Mouse (Mus musculus) frontal cortex, postnatal 10 days (tissue): ENCODE results near the gene Dctn2.

ENCODE experiments used
- DNase-seq, 2 experiments: peaks; one replicate each; pipeline ENCODE4 v3.0.0; 2022; ENCODE audit warnings: low spot score in 2 of 2, mixed read lengths in 1 of 2

Gene Dctn2

DNA sequence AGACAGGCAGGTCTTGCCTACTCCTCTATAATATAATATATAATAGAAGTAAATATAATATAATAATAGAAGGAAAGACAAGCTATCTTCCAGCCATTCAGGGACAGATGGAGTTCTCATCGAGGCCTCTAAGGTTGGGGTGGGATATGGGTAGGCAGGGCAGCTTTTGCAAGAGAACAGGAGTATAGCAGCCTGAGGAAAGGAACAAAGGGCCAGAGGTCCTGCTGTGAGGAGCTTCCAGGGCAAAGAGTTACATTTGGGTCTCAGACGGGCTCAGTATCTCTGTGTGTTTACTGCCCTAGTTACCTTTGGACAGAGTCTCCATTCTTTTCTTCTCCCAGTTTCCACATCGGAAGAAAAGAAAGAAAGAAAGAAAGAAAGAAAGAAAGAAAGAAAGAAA is 2.5 kb upstream of the Dctn2 start:
- DNase-seq = no peak

DNA sequence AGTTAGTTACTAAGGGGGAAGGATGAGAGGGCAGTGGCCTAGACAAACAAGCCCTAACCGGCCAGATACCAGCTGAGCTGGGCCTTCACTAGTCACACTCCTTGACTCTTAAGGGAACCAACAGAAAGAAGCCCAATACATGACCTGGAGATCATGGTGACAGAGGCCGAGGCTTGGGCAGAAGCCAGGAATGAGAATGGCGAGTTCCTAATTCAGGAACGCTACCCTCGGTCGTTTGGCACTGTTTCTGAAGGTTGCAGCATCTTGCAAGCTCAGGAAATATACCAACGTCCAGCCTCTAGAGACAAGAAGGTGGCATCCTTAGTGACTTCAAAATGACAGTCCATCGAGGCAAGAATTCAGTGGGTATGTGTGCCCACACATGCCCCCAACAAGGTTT is 1.8 kb upstream of the Dctn2 start:
- DNase-seq = no peak

DNA sequence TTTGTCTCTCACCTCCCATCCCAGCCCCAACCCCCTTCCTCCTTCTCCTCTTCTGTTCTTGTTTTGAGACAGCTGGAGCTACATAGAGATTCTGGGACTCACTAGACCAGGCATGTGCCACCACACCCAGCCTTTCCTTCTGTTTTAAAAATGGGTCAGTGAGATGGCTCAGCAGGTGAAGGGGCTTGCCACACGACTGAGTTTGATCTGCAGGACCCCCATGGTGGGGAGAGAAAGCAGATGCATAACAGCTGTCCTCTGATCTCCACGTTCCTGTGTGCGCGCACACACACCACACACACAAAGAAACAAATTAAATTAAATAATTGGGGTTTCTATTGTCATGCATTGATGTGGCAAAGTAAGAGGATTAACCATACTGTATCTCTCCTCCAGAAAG is 1.2 kb upstream of the Dctn2 start:
- DNase-seq = no peak

DNA sequence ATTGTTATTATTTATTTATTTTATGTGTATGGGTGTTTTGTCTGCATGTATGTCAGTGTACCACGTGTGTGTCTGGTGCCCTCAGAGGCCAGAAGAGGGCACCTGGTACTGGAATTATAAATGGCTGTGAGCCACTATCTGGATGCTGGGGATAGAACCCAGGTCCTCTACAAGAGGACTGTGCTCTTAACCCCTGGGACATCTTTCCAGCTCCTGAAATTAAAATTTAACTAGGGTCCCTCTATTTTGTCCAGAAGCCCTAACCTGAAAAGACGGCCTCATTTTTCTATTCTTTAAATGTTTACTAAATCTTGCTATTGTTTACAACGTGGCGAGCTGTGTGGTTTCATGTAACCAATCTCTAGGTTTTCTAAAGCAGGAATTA is 449 bp upstream of the Dctn2 start:
- DNase-seq = no peak

DNA sequence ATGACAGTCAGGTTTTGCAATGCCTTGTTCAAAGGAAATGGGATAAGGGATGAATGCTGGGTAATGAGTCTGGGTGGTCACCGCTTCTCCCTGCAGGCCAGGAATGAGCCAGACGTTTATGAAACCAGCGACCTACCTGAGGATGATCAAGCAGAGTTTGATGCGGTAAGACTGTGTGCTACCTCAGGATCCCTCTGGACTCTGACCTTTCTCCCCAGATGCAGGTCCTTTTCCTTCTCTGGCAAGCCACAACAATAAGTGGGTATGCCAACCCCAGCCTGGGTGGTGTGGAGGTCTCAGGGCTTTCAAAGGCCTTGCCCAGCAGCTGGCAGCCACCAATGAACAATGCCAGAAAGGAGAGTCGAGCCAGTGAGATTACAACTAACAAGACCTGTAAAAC is 1.1 kb downstream of the Dctn2 start:
- DNase-seq = no peak

DNA sequence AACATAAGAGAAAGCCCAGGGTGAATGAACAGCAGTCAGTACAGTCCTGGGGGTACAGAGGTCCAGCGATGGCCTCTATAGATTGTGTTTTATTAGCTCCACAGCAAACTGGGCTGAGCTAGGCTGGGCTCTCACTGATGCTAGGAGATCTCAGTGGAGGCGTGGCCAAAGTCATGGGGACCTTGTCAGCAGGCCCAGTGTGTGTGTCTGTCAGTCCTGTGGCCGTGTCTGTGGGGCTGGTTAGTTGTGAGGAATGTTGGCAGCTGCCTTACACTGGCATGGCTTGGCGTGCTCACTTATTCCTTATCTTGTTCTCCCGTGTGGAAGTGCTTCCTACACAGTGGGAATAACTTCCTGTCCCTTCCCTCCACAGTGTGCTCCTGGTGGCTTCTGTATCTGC is 2.2 kb downstream of the Dctn2 start:
- DNase-seq = no peak

DNA sequence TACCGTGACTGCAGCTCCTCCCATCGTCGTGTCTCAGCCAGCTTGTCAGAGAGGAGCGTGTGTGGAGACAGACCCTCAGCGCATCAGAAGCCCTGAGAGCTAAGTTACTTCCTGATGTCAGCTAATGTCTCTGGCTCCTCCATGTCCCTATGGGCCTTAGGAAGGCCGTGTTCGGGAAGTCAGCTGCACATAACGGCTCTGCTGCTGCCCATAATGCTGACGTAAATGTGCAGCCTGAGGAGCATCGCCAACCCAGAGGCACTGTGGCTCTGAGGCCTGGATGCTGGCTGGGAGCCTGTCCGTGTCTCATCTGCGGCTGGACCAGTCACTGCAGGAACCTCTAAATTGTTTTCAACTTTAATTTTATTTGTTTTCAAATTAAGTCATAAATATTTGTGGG is 2.9 kb downstream of the Dctn2 start:
- DNase-seq = no peak

DNA sequence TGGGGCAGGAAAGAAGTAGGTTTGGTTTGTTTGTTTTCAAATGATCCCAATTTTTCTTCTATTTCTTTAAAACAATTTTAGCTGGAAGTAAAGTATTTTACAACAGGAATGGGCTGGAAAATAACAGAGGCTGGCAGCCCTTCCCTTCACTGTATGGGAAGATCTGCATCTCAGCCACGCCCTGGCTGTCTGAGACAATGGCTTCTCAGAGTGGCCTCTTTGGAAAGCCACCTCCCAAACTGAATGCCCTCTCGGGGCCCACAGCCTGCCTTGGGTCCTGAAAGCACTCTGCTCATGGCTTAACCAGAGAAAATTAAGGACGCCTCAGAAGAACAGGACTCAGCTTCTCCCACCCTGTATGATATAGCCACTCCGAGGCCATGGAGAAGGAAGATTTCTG is 3.7 kb downstream of the Dctn2 start:
- no peak for DNase-seq

DNA sequence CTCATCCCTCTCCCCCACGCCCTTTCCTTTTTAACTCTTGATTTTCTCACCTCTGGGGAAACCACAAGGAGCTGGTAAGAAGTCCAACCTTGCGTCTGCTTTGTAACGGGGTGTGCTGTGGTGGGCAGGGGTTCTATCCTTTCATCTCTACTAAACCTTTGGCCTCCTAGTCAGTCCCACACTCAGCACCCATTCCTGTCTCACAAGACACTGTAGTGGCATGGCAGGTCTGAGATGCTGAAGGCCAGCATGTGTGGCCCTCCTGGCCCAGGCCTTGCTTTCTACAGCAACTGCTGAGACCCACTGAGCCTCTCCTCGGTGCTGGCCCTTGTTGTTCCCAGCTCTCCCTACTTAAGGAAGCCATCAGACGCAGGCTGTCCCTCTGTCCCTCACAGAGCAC is 6.2 kb downstream of the Dctn2 start:
- DNase-seq = no peak

DNA sequence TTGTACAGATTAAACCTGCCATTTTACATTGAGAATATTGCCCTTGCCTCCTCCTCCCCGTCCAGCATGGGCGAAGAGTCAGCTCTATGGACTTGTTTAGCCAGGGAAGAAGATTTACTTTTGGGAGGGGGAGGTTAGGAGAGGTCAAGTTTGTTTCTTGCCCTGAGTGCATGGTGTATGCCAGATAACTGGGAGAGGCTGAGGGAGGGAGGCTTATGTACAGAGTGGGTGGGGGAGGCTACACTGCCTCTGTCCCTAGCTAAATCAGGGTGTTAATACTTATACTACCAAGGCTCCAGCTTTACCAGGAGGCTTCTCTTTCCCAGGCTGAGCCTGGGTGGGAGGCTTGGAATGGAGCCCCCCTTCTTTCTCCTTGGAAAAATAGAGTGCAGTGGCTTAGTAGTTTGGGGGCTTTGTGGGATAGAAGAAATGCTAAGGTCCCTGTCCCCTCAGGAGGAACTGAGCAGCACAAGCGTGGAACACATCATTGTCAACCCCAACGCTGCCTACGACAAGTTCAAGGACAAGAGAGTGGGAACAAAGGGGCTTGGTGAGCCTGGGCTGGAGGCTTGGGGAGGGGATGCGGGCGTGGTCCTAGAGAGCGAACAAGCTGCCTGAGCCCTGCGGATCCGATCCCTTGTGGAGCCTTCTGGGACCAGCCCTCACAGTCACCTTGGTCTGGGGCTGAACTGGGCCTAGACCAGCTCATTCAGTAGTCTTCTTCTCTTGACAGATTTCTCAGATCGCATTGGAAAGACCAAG is 8.3 kb downstream of the Dctn2 start:
- no peak for DNase-seq

DNA sequence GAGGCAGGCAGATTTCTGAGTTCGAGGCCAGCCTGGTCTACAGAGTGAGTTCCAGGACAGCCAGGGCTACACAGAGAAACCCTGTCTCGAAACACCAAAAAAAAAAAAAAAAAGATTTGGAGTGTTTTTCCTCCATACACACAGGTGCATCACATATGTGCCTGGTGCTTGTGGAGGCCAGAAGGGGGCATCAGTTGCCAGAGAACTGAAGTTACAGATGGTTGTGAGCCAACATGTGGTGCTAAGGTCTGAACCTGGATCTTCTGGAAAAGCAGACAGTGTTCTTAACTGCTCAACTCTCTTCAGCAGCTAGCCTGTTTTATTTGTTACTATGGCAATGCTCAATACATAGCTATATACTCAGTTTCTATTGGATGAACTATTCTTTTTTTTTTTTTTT is 13.6 kb downstream of the Dctn2 start:
- no peak for DNase-seq

DNA sequence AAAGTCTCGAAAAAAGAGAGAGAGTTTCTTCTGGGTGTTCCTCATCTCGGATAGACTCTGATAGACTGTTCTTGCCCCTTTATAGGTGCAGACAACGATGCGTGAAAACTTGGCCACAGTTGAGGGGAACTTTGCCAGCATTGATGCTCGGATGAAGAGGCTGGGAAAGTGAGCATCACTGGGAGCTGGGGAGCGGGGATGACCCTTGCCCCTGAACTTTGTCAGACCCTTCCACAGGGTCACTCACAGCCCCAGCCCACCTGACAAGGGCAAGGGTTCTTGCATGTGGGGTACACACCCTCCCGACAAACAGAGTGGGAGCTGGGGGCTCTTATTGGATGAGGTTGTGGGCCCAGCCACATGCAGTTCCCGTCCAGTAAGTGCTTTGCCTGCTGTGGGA is 15.1 kb downstream of the Dctn2 start:
- no peak for DNase-seq

DNA sequence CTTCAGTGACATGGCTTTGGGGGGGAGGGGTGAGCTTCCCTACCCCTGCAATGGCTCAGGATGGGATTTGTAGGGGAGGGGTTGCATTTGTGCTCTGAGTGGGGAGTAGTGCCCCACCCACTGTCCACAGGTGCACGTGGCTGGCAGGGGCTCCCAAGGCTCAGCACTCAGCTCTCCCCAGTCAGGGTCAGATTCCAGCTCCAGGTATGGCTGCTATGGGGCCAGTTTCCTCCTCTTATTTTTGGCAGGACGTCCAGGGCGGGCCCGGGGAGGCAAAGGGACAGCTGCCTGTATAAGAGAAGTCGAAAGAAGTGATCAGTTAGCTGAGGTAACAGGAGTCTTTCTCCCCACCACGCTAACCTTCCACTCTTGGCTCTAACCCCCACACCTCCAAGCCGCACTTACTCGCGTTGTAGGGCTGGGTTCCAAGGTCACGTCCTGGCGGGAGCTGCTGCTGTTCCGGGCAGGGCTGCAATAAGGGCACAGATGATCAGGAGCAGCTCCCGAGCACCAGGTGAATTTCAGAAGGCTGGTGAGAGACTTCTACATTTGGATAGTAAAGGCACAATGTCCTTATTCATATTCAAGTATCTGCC is 16.6 kb downstream of the Dctn2 start:
- DNase-seq = no peak

DNA sequence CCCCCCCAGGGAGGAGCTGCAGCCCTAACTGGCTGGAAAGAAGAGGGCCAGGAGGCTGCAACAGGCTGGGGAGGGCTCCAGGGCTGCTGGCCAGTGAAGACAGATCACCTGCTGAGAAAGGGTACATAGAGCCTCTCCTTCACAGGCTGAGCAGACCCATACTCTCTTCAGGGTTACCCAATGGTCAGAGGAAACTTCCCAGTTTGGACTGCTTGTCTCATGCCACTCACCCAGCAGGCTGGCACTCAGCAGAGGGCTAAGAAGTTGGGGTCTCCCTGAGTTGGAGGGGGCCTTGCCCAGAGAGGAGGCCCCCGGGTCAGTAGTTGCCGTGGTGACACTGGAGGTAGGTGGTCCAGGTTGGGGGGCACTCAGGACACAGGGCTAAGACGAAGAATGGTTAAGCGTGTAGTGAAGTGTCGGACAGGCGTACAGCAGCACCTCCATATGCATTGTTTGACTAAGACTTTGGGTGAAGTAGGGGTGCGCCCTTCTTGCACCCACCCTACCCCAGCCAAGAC is 18.0 kb downstream of the Dctn2 start:
- DNase-seq = no peak

DNA sequence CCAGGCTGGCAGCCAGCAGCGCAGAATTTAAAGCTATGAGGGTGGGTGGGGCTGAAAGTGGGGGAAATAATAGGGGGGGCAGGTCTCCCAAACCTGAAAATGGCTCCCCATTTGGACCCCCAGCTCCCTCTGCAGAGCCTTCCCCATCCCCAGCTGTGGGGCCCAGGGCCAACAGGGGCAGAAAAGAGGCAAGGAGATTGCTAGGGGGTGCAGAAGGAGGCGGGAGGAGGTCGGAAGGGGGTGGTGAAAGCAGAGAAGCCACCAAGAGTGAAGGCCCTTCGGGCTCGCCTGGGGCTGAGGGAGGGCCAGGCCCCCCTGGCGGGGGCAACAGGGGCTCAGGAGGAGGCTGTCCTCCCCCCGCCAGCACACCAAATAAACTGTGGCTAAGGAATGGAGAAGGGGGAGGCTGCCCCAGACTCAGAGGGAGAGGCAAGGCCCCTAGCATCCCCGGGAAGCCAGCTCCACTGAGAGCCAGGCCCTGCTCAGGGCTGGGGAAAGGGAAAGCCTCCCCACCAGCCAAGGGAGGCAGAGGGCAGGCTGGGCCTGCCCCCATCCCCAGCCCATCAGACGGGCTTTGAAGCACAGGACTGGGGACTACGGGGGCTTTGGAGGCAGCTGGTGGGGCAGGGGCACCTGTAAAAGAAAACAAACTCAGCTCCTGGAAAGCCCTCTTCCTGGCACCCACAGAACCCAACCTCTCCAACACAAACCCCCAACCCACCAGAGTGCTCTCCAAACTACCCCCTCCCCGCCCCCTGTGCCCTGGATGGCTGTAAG is 18.7 kb downstream of the Dctn2 start:
- DNase-seq = no peak

DNA sequence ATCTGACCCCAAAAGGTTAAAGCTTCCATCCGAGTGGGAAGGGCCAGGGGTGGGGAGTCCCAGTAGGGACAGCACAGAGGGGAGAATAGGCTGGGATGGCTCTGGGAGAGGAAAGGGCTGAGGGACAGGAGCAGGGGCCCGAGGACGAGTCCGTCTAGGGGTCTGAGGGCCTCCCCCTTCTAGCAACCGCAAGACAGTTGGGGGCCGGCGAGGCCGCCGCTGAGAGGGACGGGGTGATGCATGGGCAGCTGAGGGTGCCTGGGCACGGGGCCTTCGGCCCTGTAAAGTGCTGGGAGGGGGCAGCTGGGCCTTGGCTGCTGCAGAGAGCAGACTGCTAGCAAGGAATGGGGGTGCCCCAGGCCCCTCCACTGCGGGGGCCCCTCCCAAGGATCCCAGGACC is 19.5 kb downstream of the Dctn2 start:
- no peak for DNase-seq

DNA sequence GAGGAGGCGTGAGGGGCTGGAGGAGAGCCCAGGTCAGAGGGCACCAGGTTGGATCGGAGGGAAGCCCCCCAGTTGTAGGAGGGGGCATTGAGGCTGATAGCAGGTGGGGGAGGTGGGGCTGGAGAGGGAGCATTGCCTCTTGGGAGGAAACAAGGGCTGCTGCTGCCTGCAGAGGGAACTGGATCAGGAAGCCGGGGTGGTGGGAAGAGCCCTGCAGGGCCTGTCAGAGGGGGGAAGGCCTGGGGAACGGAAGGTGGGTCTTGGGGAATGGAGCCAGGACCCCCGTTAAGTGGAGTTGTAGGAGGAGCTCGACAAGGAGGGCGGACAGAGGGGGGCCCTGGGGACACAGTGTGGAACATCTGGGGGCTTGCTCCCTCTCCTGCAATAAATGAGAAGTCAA is 20.0 kb downstream of the Dctn2 start:
- no peak for DNase-seq

DNA sequence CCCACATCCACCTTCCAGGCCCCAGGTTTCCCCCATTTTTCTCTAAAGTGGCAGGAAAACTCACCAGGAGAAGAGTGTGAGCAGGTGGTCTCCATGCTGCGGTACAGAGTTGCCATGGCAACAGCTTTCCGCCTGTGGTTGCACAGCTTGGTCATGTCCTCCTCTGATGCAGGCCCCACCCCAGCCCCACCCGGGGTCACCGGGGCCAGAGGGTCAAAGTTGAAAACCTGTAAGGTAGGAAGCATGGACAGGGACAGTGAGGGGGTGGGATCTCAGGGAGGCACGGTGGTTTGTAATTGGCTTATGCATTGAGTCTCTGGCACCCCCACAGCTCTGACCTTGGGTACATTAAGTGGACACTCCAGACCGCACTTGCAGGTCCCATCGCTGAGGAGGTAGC is 20.6 kb downstream of the Dctn2 start:
- DNase-seq = peak in 1 of 2 experiments; percentile 57

DNA sequence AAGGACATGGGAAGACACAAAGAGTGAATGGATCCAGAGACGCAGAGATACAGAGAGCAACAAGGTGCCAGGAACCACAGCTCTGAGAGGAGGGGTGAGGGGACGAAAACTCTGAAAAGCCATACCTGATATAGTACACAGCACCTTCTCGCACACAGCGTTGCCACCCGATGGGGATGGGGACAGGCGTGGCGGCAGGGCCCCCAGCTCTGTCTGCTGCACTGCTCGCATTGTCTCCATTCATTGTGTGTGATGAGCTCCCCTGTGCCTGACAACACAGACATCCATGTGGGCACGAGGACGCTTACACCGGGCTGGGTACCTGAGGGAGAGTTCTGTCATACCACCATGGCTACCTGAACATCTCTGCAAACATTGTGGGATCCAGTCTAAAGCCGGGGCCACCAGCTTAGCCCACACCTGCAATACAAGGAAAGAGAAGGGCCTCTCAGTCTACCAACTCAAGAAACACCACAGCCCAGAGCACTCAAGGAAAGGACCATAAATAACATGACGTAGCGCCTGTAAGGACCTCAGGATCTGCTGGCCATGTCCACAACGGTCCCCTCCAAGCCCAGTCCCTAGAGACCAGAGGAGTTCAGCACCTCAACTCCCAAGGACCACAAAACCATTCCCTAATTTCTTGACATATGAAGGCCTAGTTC is 21.2 kb downstream of the Dctn2 start:
- DNase-seq = no peak

DNA sequence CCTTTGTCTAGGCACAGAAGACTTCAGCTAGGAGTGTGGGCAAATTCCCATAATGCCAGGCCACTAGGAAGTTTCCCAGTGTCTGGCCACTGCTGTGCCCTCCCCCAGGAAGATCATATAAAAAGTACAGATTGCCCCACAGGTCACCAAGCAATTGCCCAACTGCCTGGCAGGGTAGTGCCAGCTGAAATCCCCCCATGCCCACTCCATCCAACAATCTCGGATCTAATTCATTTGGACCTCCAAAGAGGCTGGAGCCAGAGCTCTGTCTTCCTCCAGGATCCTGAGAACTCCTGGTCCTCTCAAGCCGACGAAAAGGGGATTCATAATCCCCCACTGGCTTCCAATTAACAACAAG is 21.7 kb downstream of the Dctn2 start:
- DNase-seq = no peak

DNA sequence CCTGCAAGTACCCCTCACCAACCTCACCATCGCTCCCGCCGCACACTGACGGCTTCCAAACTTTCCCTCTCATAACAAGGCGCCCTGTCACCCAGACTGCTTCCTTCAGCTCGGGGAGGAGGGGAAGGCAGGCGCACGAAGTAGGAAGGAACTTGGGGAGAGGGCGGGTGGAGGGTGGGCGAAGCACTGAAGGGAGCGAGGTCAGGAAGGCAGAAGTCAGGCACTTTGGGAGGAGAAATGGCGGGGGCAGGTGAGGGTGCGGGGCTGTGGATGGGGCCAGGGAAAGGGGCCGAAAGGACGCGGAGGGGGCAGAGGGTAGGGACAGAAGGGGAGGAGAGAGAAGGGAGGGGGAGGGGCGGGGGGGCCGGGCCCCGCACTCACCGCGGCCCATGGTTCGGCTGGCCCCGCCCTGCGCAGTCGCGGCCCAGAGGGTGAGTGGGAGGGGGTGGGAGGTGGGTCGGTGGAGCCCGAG is 22.2 kb downstream of the Dctn2 start:
- DNase-seq = no peak
